Mouse (Mus musculus): ENCODE measurements at regions not wholly inside any gene's neighbourhood (a gene's known extent, or its start where the extent isn't known, plus 50 kb on each side); places are given as distances from the start of the nearest gene placed in this dataset.

GRCm38 (mm10) chr1:90518584-90519265, 84.1 kb upstream of the Cops8 start:
- no peak for DNase-seq

- no peak for DNase-seq
Measured at GRCm38 (mm10) chr1:90519284-90520275, 83.2 kb upstream of the Cops8 start.

GRCm38 (mm10) chr1:90522294-90522693, 80.5 kb upstream of the Cops8 start:
- DNase-seq = peak; percentile 19

- no peak for DNase-seq
Measured at GRCm38 (mm10) chr1:90524641-90525220, 78.0 kb upstream of the Cops8 start.

- DNase-seq = no peak
Measured at GRCm38 (mm10) chr1:90526311-90526710, 76.5 kb upstream of the Cops8 start.

- no peak for DNase-seq
Measured at GRCm38 (mm10) chr1:90527947-90528717, 74.6 kb upstream of the Cops8 start.

- DNase-seq = no peak
Measured at GRCm38 (mm10) chr1:90533481-90533880, 69.3 kb upstream of the Cops8 start.

- DNase-seq = no peak
Measured at GRCm38 (mm10) chr1:90536105-90536504, 66.7 kb upstream of the Cops8 start.

GRCm38 (mm10) chr1:90543801-90544795, 58.7 kb upstream of the Cops8 start:
- no peak for DNase-seq

GRCm38 (mm10) chr1:90544821-90545536, 57.8 kb upstream of the Cops8 start:
- DNase-seq = no peak

- DNase-seq = no peak
Measured at GRCm38 (mm10) chr1:90552644-90553043, 50.1 kb upstream of the Cops8 start.

Measured in lung, postnatal 36 days (tissue).